Mouse (Mus musculus) 3134 (cell line): ENCODE data around the gene Gm4763.
"Not testable (repeated sequence)": the region's sequence is repeated elsewhere in the genome, so short reads cannot be mapped to it uniquely, and the experiment has no call there.

Experiments
- DNase-seq: peaks from one replicate; pipeline ENCODE4 v3.0.0-alpha.2; 2011; ENCODE audit warnings: low spot score; ENCODE audit not compliant: insufficient read length; ENCODE audit errors: extremely low read depth

Gm4763 gene

DNA sequence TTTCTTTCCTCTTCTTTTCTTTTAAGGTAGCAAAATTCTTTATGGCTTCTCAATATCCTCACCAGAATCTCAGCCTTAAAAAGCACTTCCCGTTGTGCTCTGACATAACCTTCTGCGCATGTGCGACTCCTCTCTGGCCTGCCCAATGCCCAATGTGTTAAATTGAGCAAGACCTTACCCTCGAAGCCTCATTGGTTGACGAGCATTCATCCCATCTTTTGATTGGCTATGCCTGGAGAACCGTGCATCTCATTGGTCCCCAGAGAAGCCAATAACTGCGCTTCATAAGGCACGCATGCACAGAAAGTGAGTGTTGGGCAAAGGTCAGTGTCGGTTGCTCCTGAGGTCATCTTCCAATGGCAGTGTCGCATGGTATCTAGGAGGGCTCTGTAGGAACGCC lies at the start of gene Gm4763:
Gm4763 (minus strand) TSS at position 101 of the 400 bp plus-strand sequence.
- not testable (repeated sequence) for DNase-seq

DNA sequence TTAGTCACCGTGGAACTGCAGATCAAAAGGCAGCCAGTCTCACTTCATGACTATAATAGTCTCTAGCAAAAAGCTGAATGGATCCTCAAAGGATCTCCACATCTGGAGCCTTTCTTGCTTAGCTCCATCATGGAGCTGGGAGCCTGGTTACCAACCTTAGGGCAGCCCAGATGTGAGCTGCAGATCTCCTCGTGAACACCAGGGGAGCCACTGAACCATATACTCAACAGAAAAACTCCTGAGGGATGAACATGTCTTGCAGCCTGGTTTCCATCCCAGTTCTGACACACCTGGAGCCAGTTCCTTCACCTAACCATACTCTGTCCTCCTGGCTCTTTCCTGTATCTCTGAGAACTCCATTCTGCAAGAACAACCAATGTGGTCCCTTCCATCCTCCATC lies 49.4 kb upstream of the Gm4763 start:
- DNase-seq, result no peak

DNA sequence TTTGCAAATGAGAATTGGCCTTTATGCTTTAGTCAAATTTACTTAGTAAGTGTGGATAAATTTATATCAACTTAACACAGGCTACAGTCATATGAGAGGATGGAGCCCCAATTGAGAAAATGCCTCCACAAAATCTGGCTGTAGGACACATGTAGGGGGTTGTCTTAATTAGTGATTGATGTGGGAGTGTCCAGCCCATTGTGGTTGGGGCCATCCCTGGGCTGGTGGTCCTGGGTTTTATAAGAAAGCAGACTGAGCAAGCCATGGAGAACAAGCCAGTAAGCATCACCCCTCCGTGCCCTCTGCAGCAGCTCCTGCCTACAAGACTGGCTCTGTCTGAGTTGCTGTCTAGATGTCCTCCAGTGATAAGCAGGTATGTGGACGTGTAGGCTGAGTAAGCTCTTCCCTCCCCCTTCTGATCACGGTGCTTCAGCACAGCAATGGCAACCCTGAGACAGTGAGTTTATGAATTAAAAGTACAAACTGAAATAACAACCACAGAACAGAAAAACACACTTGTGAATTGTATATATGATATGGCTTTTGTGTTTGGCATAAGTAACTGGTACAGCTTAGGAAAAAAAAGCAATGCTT lies 47.3 kb upstream of the Gm4763 start:
- no peak for DNase-seq

DNA sequence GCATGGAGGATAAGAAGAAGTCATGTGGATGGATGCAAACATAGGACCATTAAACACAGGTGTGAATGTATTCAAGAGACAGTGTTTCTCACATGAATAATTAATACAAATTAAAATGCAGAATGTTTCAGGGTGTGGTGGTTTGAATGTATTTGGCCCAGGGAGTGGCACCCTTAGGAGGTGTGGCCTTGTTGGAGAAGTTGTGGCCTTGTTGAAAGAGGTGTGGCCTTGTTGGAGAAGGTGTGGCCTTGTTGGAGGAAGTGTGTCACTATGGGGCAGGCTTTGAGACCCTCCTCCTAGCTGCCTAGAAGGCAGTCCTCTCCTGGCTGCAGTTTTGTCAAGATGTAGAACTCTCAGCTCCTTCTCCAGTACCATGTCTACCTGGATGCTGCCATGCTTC lies 44.7 kb upstream of the Gm4763 start:
- DNase-seq, result no peak

GRCm38 (mm10) chr7:24762574-24762973 lies 35.9 kb upstream of the Gm4763 start:
- DNase-seq, result no peak

- DNase-seq, result no peak
Measured at GRCm38 (mm10) chr7:24761161-24761560, 34.5 kb upstream of the Gm4763 start.

DNA sequence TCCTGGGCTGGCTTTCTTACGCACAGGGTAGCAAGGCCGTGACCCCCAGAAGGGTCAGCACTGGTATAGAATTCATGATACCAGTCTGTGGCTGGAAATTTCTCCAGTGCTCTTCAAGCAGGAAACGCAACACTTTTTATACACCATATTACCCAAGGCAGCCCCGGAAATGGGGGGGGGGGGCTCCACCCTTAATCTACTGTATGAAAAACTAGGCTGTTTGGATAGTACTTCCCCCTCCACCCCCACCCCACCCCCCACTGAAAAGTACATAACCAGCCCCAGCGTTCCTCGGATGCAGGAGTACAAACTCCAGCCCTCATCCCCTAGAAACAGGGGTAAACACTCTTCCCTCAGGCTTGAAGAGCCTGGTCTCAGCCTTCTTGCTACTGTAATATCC lies 33.5 kb upstream of the Gm4763 start, which contains the start of gene Cd177:
Cd177 (minus strand) TSS at position 101 of the 400 bp plus-strand sequence.
- no peak for DNase-seq

- DNase-seq, result no peak
Measured at GRCm38 (mm10) chr7:24758520-24758919, 31.8 kb upstream of the Gm4763 start.

DNA sequence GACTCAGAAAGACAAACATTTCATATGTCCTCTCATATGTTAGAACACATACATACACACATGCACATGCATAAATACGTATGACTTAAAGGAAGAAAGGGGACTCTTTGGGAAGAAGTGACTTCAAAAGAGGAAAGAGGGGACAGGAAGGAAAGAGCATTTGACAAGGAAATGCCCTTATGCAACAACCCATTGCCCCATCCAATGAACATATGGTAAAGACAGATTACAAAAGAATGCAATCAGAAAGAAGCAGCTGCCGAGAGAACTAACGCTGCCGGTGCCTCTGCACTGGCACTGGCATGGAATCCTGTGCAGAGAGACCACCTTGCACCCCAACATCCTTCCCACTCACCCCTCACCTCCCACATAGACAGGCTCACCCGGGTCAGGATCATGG lies 26.8 kb upstream of the Gm4763 start:
- DNase-seq, result no peak

DNA sequence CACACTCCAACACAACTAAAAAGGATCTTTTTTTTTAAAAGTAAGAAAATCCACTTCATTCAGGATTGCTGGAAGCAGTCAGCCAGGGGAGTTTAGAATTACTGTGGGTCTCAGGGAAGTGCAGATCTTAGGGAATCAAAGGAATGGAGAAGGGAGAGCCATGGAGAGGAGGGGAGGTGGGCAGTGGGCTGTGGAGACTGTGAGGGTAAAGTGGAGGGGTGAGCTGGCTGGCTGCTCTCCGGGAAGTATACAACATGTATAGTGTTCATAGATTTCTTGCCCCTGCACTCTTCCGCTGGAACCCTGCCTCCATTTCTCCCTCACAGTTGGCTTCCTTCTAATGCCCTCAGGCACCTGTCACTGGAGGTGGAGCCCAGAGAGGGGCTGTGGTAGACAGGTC lies 24.9 kb upstream of the Gm4763 start:
- DNase-seq, result no peak

DNA sequence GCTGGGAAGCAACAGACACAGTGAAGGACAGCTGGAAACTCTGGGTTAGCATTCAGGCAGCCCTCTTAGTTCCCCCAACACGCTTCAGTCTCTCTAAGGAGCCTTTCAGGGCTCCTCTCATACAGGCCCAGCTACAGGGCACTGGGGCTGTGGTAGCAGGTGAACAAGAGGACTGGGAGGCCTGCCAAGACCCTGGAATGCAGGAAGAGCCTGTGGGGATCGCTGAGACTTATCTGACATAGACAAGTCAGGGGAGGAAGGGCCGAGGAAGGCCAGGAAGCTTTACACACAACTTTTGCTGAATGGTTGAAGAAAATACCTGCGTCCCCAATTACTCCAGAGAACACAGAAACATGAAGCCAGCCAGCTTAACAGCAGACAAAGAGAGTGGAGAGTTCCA lies 24.0 kb upstream of the Gm4763 start:
- DNase-seq, result no peak

DNA sequence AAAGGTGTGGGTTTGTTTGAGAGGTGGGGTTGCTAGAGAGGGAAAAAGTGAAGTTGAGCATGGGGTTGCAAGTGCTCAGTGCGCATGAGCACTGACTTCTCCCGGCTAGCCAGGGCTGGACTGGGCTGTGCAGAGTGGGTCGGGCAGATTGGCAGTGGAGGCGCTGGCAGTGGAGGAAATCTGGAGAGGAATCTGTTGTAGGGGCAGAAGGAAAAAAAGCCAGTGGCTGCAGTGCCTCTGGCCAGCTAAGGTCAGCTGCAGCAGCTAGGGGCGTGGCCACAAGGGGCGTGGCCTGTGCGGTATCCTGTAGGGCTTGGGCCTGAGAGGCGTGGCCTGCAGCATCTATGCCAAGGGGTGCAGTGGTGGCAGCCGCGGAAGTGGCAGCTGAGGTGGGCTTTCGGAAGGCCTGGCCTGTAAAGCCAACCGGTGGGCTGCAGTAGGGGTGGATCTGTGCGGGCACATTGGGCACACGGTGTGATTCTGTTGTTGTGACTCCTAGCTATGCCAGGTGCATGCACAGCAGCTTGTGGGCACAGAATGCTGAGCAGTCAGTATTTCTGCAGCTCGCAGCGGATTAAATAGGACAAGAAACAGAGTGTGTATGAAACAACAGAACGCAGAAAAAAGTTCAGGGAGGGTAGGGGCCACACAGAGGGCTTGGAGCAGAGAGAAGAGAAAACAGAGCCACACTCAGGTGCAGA lies 9.4 kb upstream of the Gm4763 start:
- DNase-seq, result peak; percentile 13

GRCm38 (mm10) chr7:24715039-24715438 lies 11.7 kb downstream of the Gm4763 start:
- no peak for DNase-seq

DNA sequence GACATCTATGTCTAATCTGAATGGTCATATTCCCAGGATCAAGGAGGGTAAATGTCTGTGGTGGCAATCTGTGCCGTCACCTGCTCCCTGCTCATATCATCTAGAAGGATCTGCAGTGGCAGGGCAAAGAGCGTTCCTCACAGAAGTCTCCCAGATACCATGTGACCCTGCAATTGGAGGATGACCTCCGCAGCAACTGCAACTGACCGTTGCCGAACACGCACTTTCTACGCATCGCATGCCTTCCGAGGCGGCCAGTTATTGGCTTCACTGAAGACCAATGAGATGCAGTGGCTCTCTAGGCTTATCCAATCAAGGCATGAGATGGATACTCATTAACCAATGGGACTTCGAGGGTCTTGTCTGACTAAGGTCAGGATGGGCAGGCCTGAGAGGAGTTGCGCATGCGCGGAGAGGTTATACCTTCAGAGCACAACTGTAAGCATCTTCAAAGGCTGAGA lies 17.8 kb downstream of the Gm4763 start, which contains the start of gene BC049730:
BC049730 (plus strand) TSS at position 411 of the 461 bp plus-strand sequence.
- DNase-seq, result no peak

DNA sequence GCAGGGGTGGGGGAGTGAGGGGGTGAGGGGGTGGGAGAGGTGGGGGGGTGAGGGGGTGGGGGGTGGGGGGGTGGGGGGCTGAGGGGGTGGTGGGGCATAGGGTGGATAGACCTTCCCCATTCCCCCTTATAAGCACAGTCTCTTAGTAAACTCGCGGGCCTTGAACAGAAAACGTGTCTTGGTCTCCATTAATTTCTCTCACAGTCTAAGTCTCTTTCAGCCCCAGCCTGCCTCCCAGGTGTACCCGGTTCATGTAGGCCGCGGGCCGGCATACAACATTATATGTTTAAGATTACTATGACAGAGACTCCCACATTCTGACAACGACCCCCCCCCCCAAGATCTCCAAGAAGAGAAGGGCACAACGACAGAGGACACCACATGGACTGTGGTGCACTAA lies 23.9 kb downstream of the Gm4763 start:
- DNase-seq, result not testable (repeated sequence)

DNA sequence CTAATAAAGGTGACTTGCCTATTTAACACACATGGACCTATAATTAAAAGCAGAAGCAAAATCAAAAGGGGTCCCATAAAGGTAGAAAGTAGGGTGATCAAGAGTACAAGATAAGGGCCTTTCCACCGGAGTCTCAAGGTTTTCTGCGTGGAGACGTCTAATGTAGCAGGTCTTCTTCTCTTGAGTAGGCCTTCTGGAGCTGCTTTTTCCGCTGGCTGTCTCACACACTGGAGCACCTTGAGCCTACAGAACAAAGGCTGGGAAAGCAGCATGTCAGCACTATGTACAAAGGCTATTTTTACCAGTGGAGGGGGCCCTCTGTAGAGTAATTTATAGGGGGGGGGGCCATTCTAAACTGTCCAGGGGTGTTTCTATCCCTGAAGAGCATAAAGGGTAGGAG lies 28.8 kb downstream of the Gm4763 start:
- not testable (repeated sequence) for DNase-seq

DNA sequence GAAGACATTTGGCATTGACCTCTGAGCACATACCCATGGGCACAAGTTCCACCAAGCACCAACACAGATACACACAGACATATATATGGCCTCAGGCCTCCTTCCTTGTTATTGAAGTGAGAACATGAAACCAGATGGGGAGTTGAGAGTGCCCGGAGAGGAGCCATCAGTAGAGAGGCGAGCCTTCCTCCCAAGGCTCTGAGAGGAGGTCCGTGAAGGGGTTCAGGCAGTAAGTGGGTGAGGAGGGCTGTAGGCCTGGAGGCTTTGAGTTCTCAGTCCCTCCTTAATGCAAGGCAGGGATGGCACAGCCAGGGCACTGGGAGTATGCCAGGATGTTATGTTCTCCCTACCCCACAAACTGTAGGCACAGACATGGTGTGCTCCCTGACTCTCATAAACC lies 34.0 kb downstream of the Gm4763 start:
- DNase-seq, result not testable (repeated sequence)

DNA sequence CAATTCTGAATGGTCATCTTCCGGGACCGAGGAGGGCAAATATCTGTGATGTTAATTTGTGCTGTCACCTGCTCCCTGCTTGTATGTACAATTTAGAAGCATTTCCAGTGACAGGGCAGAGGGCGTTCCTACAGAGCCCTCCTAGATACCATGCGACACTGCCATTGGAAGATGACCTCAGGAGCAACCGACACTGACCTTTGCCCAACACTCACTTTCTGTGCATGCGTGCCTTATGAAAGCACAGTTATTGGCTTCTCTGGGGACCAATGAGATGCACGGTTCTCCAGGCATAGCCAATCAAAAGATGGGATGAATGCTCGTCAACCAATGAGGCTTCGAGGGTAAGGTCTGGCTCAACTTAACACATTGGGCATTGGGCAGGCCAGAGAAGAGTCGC lies 39.2 kb downstream of the Gm4763 start:
- DNase-seq, result not testable (repeated sequence)

DNA sequence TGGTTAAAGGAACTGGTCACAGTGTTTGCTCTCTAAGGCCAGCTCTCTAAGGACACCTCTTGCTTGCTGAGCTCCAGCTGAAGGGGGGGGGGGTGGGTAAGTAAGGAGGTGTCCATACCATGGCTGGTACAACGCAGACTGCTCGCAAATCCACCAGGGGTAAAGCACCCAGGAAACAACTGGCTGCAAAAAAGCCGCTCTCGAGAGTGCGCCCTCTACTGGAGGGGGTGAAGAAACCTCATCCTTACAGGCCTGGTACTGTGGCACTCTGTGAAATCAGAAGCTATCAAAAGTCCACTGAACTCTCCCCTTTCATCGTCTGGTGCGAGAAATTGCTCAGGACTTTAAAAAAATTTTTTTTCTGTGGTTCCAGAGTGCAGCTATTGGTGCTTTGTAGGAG lies 42.6 kb downstream of the Gm4763 start:
- DNase-seq, result not testable (repeated sequence)

- no peak for DNase-seq
Measured at GRCm38 (mm10) chr7:24676575-24676974, 50.1 kb downstream of the Gm4763 start, which contains the start of gene Tex101. TSS of gene Tex101 (minus strand) at chr7:24676675.

GRCm38 (mm10) chr7:24671944-24672439 lies 54.7 kb downstream of the Gm4763 start:
- no peak for DNase-seq
